Mouse (Mus musculus): ENCODE data around the gene Hddc3. TPM values are rescaled to one million over a fixed set of nuclear protein-coding genes. Genes with fewer than 3 reads are reported as not detected.

The Hddc3 gene
- total RNA-seq, 2 experiments from 2014 or later, result 32.4 to 35.5 TPM

DNA sequence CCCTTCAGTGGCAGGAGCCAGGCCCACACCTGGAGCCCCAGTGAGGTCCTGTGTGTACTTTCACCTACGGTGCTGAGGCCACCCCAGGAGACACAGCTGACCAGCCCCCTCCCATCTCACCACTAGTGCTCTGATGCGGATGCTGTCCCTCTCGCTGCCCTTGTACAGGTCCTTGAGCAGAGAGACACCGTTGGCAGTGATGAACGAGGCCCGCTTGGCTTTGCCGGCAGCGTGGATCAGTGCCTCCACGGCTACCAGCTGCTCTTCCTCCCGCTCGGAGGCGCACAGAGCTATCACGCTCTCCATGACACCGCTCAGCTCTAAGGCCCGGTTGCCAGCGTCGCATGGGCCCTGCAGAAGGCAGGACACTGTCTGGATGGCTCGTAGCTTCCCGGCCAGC lies 11.5 kb upstream of the Hddc3 start:
- DNase-seq, result no peak

DNA sequence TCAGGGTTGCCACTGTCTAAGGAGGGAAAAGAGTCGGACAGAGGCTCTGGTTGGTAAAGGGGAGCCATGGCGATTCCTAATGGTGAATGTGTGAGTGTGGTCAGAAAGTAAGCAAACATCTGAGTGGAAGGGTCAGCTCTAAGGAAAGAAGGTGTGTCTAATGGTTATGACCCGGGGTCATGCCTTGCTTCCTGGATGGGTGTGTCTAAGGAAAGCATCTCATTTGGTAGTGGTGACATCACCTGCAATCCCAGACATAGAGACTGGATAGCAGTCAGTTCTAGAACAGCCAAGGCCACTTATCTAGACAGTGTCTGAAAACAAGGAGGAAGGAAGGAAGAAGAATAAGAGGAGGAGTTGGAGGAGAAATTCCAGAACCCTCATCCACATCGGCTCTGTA lies 8.1 kb upstream of the Hddc3 start:
- DNase-seq, result no peak

DNA sequence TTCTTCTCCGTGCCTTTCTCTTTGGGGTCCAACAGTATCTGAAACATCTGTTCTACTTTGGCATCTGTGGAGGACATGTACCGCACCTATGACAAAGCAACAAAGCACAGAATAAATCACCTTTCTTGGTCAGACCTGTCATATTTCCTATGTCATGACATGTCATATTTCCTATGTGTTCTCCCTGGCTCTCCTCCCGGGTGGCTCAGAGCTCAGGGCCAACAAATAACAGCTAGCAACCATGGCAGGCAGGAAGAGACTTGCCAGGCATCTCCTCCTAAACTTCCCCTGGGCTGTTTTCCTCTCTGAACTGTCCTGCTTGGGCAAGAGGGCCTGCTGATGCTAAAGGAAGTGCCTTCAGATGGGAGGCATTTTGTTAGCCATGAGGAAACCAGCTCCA lies 6.0 kb upstream of the Hddc3 start:
- no peak for DNase-seq

DNA sequence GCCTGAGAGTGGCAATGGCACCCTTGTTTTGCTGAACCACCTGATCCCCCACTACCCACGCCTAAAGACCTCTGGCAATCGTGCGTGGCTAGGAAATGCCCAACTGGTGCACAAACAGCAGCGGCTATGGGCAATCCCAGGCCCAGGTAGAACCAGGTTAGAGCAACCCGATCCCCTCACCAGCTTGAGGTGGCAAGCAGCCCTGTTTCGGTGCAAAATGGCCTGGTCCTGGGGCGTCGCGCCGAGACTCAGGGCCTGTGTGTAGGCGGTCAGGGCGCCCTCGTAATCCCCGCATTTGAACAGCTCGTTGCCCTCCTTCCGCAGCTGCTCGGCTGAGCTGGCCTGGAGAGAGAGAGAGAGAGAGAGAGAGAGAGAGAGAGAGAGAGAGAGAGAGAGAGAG lies 3.5 kb upstream of the Hddc3 start:
- peak in 1 of 2 experiments; percentile 49 for DNase-seq

DNA sequence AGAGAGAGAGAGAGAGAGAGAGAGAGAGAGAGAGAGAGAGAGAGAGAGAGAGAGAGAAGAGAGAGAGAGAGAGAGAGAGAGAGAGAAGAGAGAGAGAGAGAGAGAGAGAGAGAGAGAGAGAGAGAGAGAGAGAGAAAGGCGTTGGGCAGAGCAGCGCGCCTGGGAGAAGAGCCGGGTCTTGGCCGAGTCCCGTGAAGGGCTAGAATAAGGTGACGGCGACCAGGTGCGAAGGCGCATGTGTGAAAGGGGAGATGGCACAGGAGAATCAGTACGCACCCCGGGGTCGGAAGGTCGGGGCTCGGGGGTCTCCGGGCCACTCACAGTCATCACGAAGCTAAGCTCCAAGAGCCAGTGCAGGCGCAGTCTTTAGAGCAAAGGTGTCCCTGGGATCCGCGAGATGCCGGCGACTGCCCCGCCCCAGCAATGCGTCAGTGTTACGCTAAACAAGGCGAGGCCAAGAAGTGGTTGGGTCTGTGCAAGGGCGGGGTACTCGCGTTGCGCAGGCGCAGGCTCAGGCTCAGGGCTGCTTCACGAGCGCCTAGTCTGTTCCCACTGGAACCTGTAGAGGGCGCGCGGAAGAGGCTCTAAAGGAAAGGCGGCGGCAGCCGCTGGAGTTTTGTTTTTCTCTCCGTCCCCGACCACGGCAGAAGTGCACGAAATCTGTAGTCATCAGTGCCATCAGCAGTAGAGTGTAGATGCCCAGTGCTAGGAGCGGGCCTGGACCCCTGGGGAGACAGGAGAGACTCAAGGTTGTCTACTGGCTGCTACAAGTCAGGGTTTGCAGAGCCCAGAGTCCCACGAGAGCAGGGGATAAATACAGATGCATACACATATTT lies 2.9 kb upstream of the Hddc3 start:
- peak; percentile 99 for DNase-seq

DNA sequence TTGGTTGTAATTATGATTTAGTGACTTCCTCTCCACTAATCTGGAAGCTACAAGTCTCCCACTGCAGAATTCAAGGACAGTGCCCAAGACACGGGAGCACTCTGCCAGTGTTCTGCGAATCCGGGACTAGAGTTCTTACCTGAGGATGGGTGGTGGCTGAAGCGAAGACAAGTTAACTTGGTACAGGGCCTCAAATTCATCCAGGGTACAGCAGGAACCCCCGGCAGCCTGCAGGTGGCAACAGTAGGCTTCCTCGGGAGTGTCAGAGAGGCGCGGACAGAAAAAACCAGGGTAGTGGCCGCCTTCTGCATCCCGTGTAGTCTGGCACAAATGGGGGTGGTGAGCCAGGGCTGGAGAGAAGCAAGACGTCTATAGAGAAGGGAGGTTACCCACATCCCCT lies 2.1 kb upstream of the Hddc3 start, which contains the start of gene Unc45a:
Gene Unc45a (minus strand): TSS at position 213 of the 400 bp plus-strand sequence.
- DNase-seq, result peak; percentile 78 to 81

DNA sequence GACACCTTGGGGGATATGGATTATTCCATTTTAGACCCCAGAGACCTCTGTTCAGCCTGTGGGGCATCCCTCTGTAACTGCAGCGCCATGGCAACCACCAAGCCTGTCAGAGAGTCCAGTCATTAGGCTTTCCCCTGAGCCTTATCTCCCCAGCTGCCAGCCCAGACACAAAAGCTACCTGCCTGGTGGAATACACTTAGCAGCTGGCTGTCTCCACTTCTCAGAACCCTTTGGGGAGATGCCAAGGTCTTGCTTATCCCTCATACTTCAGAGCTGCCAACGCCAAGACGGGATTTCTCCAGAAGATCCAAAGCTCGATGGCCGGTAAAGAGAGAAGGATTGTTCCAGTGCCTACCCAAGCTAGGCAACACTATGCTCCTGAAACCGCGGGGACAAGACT lies 1.1 kb upstream of the Hddc3 start:
- DNase-seq, result no peak

DNA sequence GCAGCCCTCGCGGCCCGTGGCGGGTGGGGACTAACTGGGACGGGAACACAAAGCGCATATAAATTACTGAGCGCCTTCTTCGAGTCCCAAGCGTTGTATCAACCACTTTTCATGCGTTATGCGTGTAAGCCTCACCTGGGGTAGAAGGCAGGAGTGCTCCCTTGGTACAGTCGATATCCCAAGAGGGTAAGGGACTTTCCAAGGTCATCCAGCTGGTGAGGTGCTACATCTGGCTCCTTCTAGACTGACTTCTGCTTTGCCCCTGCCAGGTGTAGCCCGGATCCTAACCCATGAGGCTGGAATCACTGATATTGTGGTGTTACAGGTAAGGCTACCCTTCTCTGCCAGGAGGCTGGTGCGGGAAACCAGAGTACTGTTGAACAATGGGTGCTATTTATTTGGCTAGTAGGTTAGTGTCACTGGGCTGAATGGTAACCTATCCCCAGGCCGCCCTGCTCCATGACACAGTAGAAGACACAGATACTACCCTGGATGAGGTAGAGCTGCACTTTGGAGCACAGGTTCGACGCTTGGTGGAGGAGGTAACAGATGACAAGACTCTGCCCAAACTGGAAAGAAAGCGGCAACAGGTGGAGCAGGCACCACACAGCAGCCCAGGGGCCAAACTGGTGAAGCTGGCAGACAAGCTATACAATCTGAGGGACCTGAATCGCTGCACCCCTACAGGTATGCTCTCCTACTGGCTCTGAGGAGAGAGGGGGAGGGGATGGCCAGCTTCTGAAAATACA lies 540 bp downstream of the Hddc3 start:
- DNase-seq, result no peak

DNA sequence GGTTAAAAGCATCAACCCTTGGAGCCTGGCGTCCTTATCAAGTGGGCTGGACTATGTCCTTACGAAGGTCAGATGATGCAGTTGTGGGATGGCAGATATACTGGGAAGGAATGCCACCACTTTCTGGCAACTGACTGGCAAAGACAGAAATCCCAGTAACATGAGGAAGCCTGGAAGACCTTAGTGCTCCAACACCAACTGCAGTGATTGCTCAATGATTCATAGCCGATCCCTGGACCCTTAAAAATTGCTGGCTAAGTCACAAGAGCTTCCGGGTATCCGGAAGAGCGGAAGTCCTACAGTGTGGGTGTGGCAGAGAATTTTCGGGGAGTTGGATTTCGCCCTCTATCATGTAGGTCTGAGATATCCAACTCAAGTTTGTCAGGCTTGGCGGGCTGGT lies 3.3 kb downstream of the Hddc3 start:
- DNase-seq, result no peak

DNA sequence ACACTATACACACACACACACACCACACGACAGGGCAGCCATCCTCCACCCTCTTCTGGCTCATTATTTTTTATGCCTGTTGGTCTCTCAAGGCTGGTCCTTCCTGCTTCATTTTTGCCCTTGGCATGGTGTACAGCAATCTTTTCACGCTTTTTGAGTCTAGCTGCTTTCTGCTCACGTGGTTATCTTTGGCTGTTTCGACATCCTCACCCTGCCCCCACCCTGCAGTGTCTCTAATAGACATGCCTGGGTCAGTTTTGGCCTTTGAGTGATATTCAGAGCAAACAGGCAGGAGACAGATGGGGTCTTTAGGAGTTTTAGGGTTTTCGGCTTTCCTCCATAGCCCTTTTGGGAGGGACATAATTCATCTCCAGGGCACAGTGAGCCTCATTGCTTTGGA lies 3.9 kb downstream of the Hddc3 start:
- no peak for DNase-seq

DNA sequence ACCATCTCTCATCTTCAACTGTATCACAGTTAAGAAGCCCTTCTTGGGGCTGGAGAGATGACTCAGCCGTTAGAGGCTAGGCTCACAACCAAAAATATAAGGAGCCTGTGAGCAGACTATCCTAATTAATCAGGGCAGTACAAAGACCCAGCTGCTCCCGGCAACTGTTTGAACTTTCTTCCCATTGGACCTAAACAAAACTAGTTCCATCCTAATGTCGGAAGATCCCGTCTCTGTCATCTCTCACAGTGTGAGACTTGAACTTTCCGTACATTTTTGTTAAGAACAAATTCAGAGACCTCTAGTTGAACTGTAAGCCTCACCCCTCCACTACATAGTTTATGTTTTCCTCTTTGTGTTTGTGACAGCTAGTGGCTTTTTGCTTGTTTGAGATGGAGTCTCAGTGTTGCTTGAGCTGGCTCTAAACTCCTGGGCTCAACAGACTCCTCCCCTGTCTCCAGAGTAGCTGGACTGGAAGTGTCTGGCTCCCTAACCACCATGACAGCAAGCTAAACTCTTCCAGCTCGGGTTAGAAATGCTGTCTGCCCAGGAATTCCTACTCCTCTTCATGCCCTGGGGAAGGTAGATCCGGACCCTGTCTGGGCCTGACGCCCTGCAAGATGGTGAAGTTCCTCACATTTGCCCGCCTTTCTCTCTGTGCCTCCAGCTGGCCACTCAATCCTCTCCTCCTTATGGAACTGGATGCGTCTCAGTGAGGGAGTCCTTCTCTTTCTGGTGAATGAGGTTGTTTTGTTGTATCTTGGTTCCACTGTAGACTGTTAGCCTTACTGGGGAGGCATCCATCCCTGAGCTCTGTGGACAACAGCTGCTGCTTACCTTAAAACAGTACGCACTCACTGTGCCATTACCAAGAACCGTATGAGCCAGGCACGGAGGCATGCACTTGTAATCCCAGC lies 5.0 kb downstream of the Hddc3 start:
- DNase-seq, result no peak

DNA sequence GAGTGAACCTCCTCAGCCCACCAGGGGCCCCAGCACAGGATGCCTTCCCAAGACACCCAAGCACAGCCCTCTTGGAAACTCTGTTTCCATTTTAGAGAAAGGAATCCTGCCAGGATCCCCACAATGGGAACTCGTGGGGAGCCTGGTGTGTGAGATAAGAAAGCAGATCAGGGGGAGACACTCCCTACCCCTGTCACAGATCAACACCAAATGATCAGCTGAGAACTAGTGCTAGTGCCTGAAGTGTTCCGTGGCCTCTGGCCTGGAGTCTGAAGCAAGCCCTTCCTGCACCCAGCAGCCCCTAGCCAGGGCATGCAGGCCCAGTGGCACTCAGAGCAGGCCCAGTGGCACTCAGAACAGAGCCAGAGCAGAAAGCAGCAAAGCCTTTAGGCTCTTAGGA lies 7.9 kb downstream of the Hddc3 start:
- no peak for DNase-seq

DNA sequence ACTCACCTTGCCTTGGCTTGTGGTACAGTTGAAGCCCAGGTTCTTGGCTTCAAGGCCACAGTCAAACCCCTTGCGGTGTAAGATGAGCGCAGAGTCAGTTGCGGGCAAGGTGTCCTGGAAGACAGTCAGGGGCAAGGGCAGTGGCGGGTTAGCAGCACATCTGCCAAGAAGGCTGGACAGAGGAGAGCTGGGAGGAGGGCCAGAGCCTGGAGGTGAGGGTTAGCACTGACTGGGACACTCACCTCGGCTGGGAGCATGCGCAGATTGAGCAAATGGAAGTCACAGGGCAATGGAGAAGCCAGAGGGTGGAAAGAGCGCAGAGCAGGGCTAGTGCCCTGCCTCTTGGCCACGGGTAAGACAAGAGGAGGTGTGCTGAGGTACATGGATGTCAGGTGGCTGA lies 10.0 kb downstream of the Hddc3 start:
- no peak for DNase-seq

DNA sequence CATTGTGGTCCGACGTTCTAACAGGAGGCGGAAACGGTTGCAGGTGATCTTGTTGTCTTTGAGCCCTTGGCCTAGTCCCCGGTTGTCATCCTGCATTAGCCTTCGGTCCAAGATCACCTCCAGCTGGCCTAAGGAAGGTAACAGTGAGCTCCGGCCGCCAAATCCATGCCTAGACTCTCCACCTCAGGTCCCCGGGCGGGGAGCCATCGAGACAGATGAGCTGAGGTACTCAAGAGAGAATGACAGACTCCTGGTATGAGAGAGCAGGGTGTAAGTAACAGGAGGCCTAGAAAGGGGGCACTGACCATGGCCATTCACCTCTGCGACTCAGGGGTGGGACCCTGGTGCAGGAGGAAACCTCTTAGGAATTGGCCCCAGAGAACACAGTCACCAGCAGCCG lies 13.4 kb downstream of the Hddc3 start:
- no peak for DNase-seq

DNA sequence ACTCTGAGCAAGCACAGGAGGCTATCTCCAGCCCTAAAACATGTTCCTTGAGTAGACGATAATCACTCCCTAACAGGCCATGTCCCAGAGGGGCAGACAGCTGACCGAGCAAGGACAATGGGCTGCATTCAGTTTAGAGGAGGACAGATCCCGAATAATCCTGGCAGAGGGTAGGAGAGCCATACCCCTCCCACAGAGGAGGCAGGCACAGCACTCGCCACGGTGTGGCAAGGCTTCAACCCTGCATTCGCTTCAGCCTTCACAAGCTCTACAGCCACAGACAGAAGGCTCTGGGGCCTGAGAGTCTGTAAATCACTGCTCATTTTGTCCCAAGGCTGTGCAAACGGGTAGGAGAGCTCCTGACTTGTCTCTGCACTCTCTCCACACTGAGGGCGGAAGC lies 14.3 kb downstream of the Hddc3 start:
- peak in 1 of 2 experiments; percentile 43 for DNase-seq

DNA sequence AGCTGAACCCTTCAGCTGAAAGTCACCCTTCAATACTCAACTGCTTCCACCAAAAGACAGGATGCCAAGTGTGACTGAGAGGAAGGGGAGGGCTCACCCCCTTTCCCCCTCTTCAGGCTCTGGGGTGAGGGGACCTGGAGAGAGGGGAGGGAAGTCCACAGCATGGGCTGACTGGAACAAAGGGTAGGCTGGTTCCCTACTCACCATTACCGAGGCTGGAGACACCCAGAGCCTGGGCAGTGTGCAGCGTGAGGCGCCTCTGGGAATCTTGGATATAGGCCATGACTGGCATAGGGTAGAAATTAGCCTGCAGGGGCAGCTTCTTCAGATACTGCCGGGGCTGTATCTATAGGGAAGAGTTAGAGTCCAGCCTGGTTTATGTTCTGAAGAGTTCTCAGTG lies 15.1 kb downstream of the Hddc3 start:
- no peak for DNase-seq

DNA sequence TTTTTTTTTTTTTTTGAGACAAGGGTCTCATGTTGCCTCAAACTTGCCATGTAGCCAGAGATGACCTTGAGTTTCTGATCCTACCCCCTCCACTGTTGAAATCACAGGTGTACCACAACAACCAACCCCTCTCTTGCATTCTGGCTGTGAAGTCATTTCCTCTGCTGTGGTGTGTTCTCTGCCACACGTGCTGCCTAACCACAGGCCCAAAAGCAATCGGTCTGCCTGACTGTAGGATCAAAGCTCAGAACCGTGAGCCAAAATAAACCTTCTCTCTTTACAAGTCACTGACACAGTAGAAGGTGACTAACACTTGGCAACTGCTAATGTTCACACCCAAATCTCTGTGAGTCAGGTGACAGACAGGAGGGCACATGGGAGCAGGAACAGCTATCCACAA lies 17.5 kb downstream of the Hddc3 start:
- DNase-seq, result no peak

DNA sequence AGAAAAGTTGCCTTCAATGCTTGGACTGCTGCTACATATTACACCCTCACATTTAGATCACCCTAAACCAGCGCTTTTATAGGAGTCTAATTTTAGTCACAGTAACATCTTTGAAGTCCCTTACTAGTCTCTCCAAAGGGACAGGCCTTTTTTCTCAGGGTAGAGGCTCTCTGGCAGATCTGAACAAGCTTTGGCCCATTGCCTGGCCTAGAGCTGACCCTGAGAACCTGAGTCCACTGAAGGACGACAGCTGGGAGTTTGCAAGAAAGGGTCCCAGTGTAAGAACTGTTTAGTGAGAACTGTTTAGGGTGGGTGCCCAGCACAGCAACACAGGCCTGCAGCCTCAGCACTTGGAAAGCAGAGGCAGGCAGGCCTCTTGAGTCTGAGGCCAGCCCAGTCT lies 22.9 kb downstream of the Hddc3 start:
- DNase-seq, result peak in 1 of 2 experiments; percentile 60

DNA sequence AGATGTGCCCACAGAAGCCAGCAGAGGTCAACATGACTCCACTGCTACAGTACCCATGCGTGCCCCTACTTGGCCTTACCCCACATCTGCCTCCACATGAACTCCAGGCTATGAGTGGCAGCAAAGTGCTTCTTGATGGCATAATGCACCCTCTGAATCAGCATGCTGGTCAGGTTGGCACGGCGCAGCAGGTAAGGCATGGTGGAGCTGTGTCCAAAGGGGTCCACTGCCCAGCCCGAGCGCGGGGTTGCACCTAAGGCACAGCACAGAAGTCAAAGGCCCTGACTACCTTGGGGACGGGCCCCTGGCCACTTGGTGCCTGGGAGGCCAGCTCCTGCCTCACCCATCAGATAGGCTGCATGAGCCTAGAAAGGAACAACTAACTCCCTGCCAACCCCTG lies 24.3 kb downstream of the Hddc3 start:
- DNase-seq, result no peak

DNA sequence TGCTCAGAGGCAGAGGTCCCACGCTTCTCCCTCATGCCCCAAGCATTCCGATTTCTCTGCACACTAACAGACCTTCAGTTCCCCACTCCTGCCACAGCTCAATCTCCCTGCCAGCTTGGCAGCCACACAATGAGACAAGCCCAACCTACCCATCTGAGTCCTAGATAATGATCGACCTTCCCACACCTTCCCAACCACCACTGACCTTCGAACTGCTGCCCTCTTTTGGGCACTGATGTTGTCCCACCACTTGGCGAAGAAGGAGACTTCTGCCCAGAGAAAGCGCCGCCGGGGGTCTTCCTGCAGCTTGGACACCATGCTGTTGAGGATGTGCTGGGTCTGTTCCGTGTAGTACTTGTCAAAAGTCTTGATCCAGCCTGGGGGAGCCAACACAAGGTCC lies 25.1 kb downstream of the Hddc3 start:
- DNase-seq, result no peak

DNA sequence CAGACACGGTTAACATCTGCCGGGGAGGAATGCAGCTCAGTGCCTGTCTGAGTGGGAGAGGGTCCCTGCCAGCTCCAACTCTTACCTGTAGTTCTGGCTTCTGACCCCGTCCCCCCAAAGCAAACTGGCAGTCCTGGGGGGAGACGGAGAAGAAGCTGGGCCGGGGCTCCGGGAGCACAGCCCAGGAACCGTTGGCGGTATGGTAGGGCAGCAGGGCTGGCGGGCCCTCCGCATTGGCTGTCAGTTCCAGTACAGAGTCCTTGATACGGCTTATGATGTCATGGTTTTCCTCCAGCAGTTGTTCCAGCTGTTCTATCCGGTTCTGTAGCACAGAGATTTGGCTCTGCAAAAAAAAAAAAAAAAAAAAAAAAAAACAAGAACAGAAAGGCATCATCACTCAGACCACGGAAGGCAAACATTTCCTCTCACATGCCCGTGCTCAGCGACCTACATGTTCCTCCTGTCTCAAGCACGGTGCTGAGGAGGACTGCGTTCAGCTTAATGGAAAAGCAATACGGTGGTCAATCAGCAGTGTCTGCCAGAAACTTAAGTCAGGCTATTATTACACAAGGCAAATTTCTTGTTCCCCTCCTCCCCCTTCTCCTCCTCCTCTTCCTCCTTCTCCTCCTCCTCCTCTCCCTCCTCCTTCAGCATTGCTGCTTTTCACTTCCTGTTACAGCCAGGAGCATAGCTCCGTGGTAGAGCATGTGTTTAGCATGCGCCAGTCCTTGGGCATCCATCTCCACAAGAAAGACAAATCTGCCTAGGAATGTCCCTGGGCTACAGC lies 25.9 kb downstream of the Hddc3 start:
- DNase-seq, result peak; percentile 41 to 58

DNA sequence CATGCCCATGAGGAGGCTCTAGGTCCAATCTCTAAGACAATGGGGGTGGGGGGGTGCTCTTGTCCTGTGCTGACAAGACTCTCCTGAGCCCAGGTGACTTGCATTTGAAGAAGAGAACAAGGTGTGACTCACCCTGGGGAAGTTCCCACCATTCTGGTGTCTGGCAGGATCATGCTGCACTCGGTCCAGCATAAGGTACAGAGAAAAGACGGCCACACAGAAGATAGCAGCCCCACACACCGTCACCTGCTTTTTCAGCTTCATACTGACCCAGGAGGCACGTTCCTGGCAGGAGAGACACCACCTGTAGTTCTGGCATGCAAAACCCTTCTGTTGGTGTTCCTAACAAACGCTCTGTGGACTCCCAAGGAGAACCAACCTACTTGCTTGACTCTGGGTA lies 26.6 kb downstream of the Hddc3 start:
- DNase-seq, result no peak

All from heart, adult 18-20 months (tissue).